Mouse (Mus musculus): Measurements from ENCODE around the gene Mfsd13b. TPM values are rescaled to one million over a fixed set of nuclear protein-coding genes. Genes with fewer than 3 reads are reported as not detected.
"Not testable (repeated sequence)": the region's sequence is repeated elsewhere in the genome, so short reads cannot be mapped to it uniquely, and the experiment has no call there.

Mfsd13b gene
- polyA plus RNA-seq, 1 experiment from 2014 or later: 0.17 TPM

DNA sequence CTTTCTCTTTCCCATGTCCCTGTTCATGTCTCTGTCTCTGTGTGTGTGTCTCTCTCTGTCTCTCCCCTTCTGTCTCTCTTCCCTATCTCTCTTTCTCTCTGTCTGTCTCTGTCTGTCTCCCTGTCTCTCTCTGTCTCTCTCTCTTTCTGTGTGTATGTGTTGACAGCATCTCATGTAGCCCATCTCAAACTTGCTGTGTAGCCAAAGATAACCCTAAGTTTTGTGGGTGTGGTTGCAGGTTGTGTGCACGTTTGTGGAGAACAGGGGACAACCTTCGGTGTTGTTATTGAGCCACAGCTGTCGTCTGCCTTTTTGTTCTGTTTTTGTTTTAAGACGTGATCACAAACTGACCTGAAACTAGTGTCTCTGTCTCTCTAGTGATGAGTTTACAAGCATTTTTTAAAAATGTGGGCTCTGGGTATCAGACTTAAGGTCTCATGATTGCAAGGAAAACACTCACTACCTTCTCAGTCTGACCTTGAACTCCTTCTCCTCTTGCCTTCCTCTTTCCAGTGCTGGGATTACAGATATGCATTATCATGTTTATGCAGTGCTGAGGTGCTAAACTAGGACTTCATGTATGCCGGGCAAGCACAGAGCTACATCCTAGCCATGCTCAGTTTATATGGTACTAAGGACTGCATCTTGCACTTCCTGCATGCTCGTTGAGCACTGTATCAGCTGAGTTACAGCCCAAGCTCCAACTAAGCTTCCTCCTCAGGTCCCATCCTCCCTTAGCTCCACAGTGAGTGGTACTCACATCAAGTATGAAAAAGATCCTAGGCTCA is 43.1 kb downstream of the Mfsd13b start:
- Histone ChIP-seq H3K36me3 (no peaks in the 10 kb centered on the region), H3K9me3 (replicated peaks) (no peaks in the 10 kb centered on the region), H3K9ac (no peak overlapping the region), H3K27me3 (no peaks in the 10 kb centered on the region; the same call in 1 of the 2 replicates), H3K4me1 (no peaks in the 10 kb centered on the region), H3K4me3 (replicated peaks) (no peak overlapping the region), H3K27ac (replicated peaks) (no peak overlapping the region), H3K4me2 (replicated peaks) (no peak overlapping the region)
- WGBS: 66% methylated on average over 6 of the region's 6 CpGs
- ATAC-seq (ENCODE audit: insufficient number of reproducible peaks, low FRiP score, low TSS enrichment, low read depth): no peak

DNA sequence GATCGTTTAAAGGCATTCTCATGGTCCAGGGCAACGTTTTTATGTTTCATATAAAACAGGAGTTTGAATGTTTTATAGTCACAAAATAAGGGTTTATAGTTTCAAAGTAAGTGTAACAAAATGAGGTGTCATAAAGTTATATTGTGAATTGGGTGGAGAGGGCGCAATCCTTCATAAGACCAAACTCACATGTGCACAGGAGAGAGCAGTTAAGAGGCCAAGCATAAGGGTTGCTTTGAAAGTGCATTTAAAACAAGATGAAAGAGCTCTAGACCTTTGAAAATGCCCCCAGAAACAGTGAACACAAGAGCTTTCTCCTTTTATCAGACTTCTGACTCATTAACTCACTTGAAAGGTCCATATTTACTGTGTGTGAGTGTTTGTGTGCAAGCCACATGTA is 44.0 kb downstream of the Mfsd13b start:
- H3K4me3 ChIP-seq (replicated peaks): no peak overlapping the region

DNA sequence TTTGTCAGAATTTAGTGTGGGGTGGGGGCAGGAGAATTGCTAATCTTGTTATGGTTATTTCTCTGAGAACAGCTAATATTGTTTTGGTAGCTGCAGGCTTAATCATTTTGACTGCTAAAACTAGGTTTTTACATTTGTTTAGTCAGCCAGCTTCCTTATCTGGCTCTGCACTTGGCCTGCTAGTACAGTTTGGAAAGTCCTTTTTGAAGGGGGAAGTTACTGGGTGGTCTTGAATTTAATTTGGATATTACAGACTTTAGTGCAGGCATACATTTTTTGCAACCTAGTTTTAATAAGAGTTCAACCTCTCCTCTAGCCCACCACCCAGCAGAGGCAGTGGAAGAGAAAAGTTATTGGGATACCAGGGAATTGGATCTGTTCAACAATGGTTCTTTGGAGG is 47.6 kb downstream of the Mfsd13b start:
- ATAC-seq (ENCODE audit: insufficient number of reproducible peaks, low FRiP score, low TSS enrichment, low read depth): not testable (repeated sequence)

More for the DNA sequence above, 44.0 kb downstream of the Mfsd13b start:
- Histone ChIP-seq H3K27me3 (no peaks in the 10 kb centered on the region; the same call in 1 of the 2 replicates), H3K4me1 (no peaks in the 10 kb centered on the region), H3K36me3 (no peaks in the 10 kb centered on the region), H3K27ac (replicated peaks) (no peak overlapping the region), H3K9me3 (replicated peaks) (no peaks in the 10 kb centered on the region), H3K4me2 (replicated peaks) (no peak overlapping the region), H3K9ac (no peak overlapping the region)
- no peak for ATAC-seq (ENCODE audit: insufficient number of reproducible peaks, low FRiP score, low TSS enrichment, low read depth)
- 64% methylated on average over 3 of the region's 3 CpGs for WGBS

DNA sequence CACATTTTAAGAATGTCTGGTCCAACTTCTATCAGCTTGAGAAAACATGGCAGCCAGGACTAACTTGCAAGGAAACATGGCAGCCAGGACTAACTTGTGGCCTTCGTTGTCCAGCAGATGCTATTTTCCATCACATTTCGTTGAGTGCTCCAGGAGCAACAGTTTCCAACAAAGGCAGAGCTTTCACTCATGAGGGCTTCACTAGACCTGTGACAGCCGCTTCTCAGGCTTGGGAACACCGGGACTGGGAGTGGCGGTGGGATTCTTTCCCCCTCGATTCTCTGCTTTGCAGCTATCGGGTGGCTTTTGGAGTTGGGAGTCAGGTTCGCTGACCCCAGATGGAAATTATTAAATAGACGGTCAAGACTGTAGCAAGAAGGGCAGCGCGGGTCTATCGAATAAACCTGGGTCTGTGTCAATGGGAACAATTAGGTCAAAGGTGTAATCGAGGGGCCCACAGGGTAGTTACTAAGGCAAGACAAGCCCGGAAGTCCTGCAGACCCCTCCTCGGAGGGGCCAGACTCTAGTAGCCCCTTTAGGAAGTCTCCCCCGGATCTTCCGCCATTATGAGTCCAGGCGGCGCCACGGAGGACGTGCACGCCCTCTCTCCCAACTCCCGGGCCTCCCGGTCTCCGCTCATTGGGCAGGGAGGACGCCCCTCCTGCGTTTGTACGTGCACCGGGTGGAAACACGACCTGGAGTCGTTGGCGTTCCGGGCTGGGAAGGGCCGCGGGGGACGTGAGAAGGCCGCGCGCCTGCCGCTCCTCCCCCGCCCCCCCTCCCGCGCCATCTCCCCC is 51.7 kb downstream of the Mfsd13b start, which contains the start of gene Mettl9:
Mettl9 (plus strand) TSS at position 590 of the 797 bp plus-strand sequence.
- WGBS: 2% methylated on average over 42 of the region's 43 CpGs

More for the DNA sequence above, 47.6 kb downstream of the Mfsd13b start:
- not testable (repeated sequence) for H3K9ac ChIP-seq; H3K4me1 ChIP-seq; H3K27ac ChIP-seq (replicated peaks); H3K4me2 ChIP-seq (replicated peaks); H3K36me3 ChIP-seq; H3K27me3 ChIP-seq; H3K4me3 ChIP-seq (replicated peaks); H3K9me3 ChIP-seq (replicated peaks)

GRCm38 (mm10) chr7:121034701-121035141 is 52.4 kb downstream of the Mfsd13b start:
- Histone ChIP-seq H3K9me3 (replicated peaks) (no peaks in the 10 kb centered on the region), H3K4me3 (replicated peaks) (peak overlapping the region; percentile 85), H3K4me1 (peaks cover 14% of the 10 kb centered on the region), H3K27ac (replicated peaks) (peak overlapping the region; percentile 93), H3K36me3 (no peaks in the 10 kb centered on the region), H3K9ac (peak overlapping the region; percentile 95), H3K27me3 (peaks cover 6% of the 10 kb centered on the region; the same call in 1 of the 2 replicates), H3K4me2 (replicated peaks) (peak overlapping the region; percentile 61)
- under 1% methylated on average over 46 of the region's 63 CpGs for WGBS
- ATAC-seq (ENCODE audit: insufficient number of reproducible peaks, low FRiP score, low TSS enrichment, low read depth): peak; percentile 73

More for the DNA sequence above, 51.7 kb downstream of the Mfsd13b start, which contains the start of gene Mettl9:
- Histone ChIP-seq H3K27ac (replicated peaks) (peak within 1 kb of the TSS; percentile 93), H3K4me3 (replicated peaks) (peak within 1 kb of the TSS; percentile 85), H3K4me1 (peaks cover 11% of the 10 kb centered on the region), H3K36me3 (no peaks in the 10 kb centered on the region), H3K9me3 (replicated peaks) (no peaks in the 10 kb centered on the region), H3K9ac (peak within 1 kb of the TSS; percentile 95), H3K27me3 (peaks cover 6% of the 10 kb centered on the region; the same call in 1 of the 2 replicates), H3K4me2 (replicated peaks) (peak within 1 kb of the TSS; percentile 81)
- peak; percentile 98 for ATAC-seq (ENCODE audit: insufficient number of reproducible peaks, low FRiP score, low TSS enrichment, low read depth)

- H3K4me2 ChIP-seq (replicated peaks): peak overlapping the region; percentile 61
- H3K27ac ChIP-seq (replicated peaks): peak overlapping the region; percentile 93
- H3K4me3 ChIP-seq (replicated peaks): peak overlapping the region; percentile 85
- peak; percentile 32; the same call in 1 of the 2 replicates for ATAC-seq (ENCODE audit: insufficient number of reproducible peaks, low FRiP score, low TSS enrichment, low read depth)
- peaks cover 6% of the 10 kb centered on the region; the same call in 1 of the 2 replicates for H3K27me3 ChIP-seq
- peaks cover 19% of the 10 kb centered on the region for H3K4me1 ChIP-seq
- H3K9ac ChIP-seq: peak overlapping the region; percentile 95
- no peaks in the 10 kb centered on the region for H3K9me3 ChIP-seq (replicated peaks)
- H3K36me3 ChIP-seq: no peaks in the 10 kb centered on the region
- under 1% methylated on average over 24 of the region's 24 CpGs for WGBS
Observed at GRCm38 (mm10) chr7:121035161-121035721, 52.9 kb downstream of the Mfsd13b start.

DNA sequence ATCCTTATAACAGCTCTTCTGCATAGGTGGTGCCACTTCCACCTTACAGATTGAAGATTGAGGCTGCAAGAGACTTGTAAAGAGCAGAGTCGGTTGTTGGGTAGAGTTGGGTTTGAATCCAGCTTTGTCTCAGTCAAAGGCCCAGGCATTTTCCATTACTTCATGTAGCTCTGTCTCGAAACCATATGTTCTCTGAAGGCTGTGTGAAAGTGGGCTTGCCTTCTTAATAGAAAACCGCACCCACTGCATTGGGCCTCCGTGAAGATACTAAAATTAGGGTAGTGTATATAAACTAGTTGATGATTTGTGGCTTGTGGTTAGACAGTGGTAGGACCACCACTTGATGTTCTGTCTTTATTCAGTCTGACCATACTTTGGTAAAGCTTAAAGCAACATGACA is 58.3 kb downstream of the Mfsd13b start:
- WGBS: 52% methylated on average over 4 of the region's 4 CpGs
- Histone ChIP-seq H3K9ac (no peak overlapping the region), H3K9me3 (replicated peaks) (no peaks in the 10 kb centered on the region), H3K4me1 (peaks cover 32% of the 10 kb centered on the region), H3K4me2 (replicated peaks) (no peak overlapping the region), H3K27me3 (no peaks in the 10 kb centered on the region), H3K27ac (replicated peaks) (no peak overlapping the region), H3K4me3 (replicated peaks) (no peak overlapping the region), H3K36me3 (no peaks in the 10 kb centered on the region)
- ATAC-seq (ENCODE audit: insufficient number of reproducible peaks, low FRiP score, low TSS enrichment, low read depth): no peak

DNA sequence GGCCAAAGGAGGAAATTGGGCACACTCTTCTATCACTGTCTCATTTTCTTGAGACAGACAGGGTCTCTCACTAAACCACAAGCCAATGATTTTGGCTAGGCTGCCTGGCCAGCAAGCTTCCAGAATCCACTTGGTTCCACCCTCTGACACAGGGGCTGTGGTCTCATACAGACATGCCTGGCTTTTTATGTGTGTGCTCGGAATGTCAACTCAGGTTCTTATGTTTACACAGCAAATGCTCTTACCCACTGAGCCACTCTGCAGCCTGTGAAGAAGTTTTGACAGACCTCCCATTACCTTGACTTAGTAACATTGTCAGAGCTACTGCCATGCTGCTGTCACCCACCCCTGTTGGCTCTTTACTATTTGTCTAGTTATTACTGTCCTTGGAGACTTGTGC is 59.7 kb downstream of the Mfsd13b start:
- H3K27ac ChIP-seq (replicated peaks): no peak overlapping the region
- H3K27me3 ChIP-seq: no peaks in the 10 kb centered on the region
- H3K4me2 ChIP-seq (replicated peaks): no peak overlapping the region
- H3K9me3 ChIP-seq (replicated peaks): no peaks in the 10 kb centered on the region
- no peak overlapping the region for H3K9ac ChIP-seq
- no peaks in the 10 kb centered on the region for H3K36me3 ChIP-seq
- ATAC-seq (ENCODE audit: insufficient number of reproducible peaks, low FRiP score, low TSS enrichment, low read depth): no peak
- no peak overlapping the region for H3K4me3 ChIP-seq (replicated peaks)
- peaks cover 21% of the 10 kb centered on the region for H3K4me1 ChIP-seq
- 65% methylated on average over 1 of the region's 1 CpGs for WGBS

- H3K9me3 ChIP-seq (replicated peaks): no peaks in the 10 kb centered on the region
- 86% methylated on average over 3 of the region's 3 CpGs for WGBS
Observed at GRCm38 (mm10) chr7:121043004-121043403, 60.7 kb downstream of the Mfsd13b start.

GRCm38 (mm10) chr7:121043510-121043909 is 61.2 kb downstream of the Mfsd13b start:
- H3K27me3 ChIP-seq: no peaks in the 10 kb centered on the region
- no peak overlapping the region for H3K27ac ChIP-seq (replicated peaks)
- H3K9ac ChIP-seq: no peak overlapping the region
- no peak overlapping the region for H3K4me2 ChIP-seq (replicated peaks)
- peaks cover 21% of the 10 kb centered on the region; the same call in 1 of the 2 replicates for H3K4me1 ChIP-seq
- WGBS: 94% methylated on average over 1 of the region's 1 CpGs
- H3K4me3 ChIP-seq (replicated peaks): no peak overlapping the region
- no peak for ATAC-seq (ENCODE audit: insufficient number of reproducible peaks, low FRiP score, low TSS enrichment, low read depth)
- H3K9me3 ChIP-seq (replicated peaks): no peaks in the 10 kb centered on the region
- H3K36me3 ChIP-seq: peaks cover 3% of the 10 kb centered on the region; the same call in 1 of the 2 replicates

More at GRCm38 (mm10) chr7:121043004-121043403, 60.7 kb downstream of the Mfsd13b start:
- Histone ChIP-seq H3K4me2 (replicated peaks) (no peak overlapping the region), H3K4me3 (replicated peaks) (no peak overlapping the region), H3K36me3 (no peaks in the 10 kb centered on the region), H3K4me1 (peaks cover 21% of the 10 kb centered on the region; the same call in 1 of the 2 replicates), H3K27ac (replicated peaks) (no peak overlapping the region), H3K9ac (no peak overlapping the region), H3K27me3 (no peaks in the 10 kb centered on the region)
- ATAC-seq (ENCODE audit: insufficient number of reproducible peaks, low FRiP score, low TSS enrichment, low read depth): no peak

GRCm38 (mm10) chr7:121044251-121044650 is 61.9 kb downstream of the Mfsd13b start:
- Histone ChIP-seq H3K27ac (replicated peaks) (no peak overlapping the region), H3K9ac (no peak overlapping the region), H3K4me1 (peaks cover 21% of the 10 kb centered on the region; the same call in 1 of the 2 replicates), H3K27me3 (no peaks in the 10 kb centered on the region), H3K4me3 (replicated peaks) (no peak overlapping the region), H3K4me2 (replicated peaks) (no peak overlapping the region), H3K9me3 (replicated peaks) (no peaks in the 10 kb centered on the region), H3K36me3 (peaks cover 5% of the 10 kb centered on the region; the same call in 1 of the 2 replicates)
- WGBS: 91% methylated on average over 1 of the region's 1 CpGs
- ATAC-seq (ENCODE audit: insufficient number of reproducible peaks, low FRiP score, low TSS enrichment, low read depth): no peak

All from embryonic facial prominence, embryonic 15.5 days (tissue).